Mouse (Mus musculus) right cerebral cortex, postnatal 14 days (tissue): ENCODE data around the gene Zfp418.
A peak's percentile ranks its signal among the peaks of the same experiment; 100 is the strongest.
"Not testable (repeated sequence)": the region's sequence is repeated elsewhere in the genome, so short reads cannot be mapped to it uniquely, and the experiment has no call there.

ENCODE experiments used
- DNase-seq: peaks from one replicate; pipeline ENCODE4 v3.0.0; 2022

Zfp418 gene

GRCm38 (mm10) chr7:7171227-7172147 lies at the start of gene Zfp418:
TSS of gene Zfp418 (plus strand) at chr7:7171330.
- peak; percentile 27 for DNase-seq

GRCm38 (mm10) chr7:7121602-7121980 lies 49.5 kb upstream of the Zfp418 start:
- DNase-seq = no peak

GRCm38 (mm10) chr7:7130491-7131124 lies 40.5 kb upstream of the Zfp418 start:
- DNase-seq = not testable (repeated sequence)

- no peak for DNase-seq
Measured at GRCm38 (mm10) chr7:7132751-7133150, 38.4 kb upstream of the Zfp418 start.

- peak; percentile 41 for DNase-seq
Measured at GRCm38 (mm10) chr7:7136379-7136866, 34.7 kb upstream of the Zfp418 start, which contains the start of gene Zfp773. TSS of gene Zfp773 (minus strand) at chr7:7136755.

GRCm38 (mm10) chr7:7144215-7144614 lies 26.9 kb upstream of the Zfp418 start:
- no peak for DNase-seq

- no peak for DNase-seq
Measured at GRCm38 (mm10) chr7:7145991-7146608, 25.0 kb upstream of the Zfp418 start.

- no peak for DNase-seq
Measured at GRCm38 (mm10) chr7:7185897-7186296, 14.8 kb downstream of the Zfp418 start.

- DNase-seq = no peak
Measured at GRCm38 (mm10) chr7:7187417-7188190, 16.5 kb downstream of the Zfp418 start.

- peak; percentile 76 for DNase-seq
Measured at GRCm38 (mm10) chr7:7188191-7188942, 17.2 kb downstream of the Zfp418 start.

GRCm38 (mm10) chr7:7209313-7210151 lies 38.4 kb downstream of the Zfp418 start, which contains the start of gene Zfp772:
TSS of gene Zfp772 (minus strand) at chr7:7209998.
- not testable (repeated sequence) for DNase-seq
